Mouse (Mus musculus): ENCODE measurements around the gene Inpp5d.

DNA sequence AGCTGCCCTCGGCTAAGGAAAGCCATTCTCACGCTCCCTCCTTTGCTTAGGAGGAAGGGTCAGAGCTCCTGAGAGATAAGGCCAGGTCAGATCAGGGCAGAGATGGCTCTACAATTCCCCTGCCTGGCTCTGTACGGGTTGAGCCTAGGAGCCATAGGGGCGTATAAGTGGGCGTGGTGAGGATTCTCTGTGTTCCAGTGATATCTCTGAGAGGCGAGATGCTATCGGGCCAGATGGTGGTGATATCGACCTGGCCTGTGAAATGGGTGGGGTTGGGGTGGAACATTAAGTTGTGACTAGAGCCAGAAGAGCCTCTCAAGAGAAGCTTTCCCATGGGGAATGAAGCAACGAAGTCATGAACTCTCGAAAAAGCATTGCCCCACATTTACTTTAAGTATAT lies 11.5 kb downstream of the Inpp5d start:
- no peak for TF ChIP-seq POLR2A (IDR thresholded peaks at IDR 0.05; ENCODE audit: low read depth, low read length)
- TF ChIP-seq CTCF (IDR thresholded peaks at IDR 0.05; ENCODE audit: extremely low read depth, insufficient read length, insufficient replicate concordance, low read depth, low read length), result no peak
